Mouse (Mus musculus) spleen, adult 2 months (tissue): Measurements from ENCODE around the gene Gabbr2.

Source experiments
- CTCF ChIP-seq: fragments of 200-500 bp; IDR thresholded peaks from 2 replicates; pipeline ENCODE4 v1.5.1; 2011; ENCODE audit warnings: mild to moderate bottlenecking, inconsistent platforms; ENCODE audit not compliant: insufficient read depth, insufficient read length, insufficient replicate concordance; ENCODE audit errors: extremely low read depth
- POLR2A ChIP-seq: fragments of 200-500 bp; IDR thresholded peaks from 2 replicates; pipeline ENCODE4 v1.6.1; 2011; ENCODE audit warnings: low read depth, low read length, inconsistent platforms

DNA sequence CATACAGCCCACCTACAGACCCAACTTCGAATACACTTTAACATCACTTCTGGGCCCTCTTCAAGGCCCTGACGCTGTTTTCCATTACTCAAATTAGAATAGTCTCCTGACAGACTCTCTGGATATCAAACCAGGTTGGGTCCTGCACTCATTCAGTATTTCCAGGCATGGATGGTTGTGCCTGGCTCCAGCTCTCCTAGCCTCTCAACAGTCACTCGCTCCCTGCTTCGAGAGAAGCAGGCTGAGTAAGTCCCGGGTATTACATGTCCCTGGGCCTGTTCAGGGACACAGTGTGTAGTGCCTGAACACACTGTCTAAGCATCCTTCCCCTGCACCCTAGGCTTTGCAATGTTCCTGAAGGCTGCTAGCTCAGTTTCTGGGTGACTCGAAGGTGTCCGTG, 14.5 kb downstream of the Gabbr2 start:
- TF ChIP-seq POLR2A (no peak), CTCF (no peak)
